Mouse (Mus musculus) heart, postnatal 0 days (tissue): ENCODE results near the gene Macrod1.

ENCODE experiments used
- CTCF ChIP-seq: IDR thresholded peaks from 2 replicates; pipeline ENCODE4 v1.5.1; 2016; ENCODE audit warnings: antibody characterized with exemption, control low read depth, low read depth
- EP300 ChIP-seq: IDR thresholded peaks from 2 replicates; pipeline ENCODE4 v1.6.1; 2016; ENCODE audit warnings: antibody characterized with exemption, low read depth

DNA sequence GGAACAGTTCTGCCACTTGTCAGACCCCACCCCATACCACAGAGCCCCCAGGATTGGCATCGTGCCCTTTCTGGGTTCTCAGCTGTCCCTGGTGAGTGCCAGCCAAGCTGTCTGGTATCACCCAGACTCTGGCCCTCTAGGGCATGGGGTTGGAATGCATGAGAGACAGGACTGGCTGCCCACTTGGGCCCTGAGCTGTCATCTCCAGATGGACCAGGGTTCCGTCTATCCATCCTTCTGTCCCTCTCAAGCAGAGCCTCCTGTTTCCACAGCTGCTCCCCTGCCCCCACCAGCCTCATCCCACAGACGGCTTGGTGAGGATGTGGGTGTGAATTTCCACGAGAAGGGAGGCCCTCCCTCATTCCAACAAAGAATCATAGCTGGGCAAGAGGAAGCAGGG, 91.5 kb downstream of the Macrod1 start:
- TF ChIP-seq EP300, result no peak
- TF ChIP-seq CTCF, result no peak
